Mouse (Mus musculus) cortical plate, adult 2 months (tissue): ENCODE data around the gene Gm10912.

ENCODE experiments used
- CTCF ChIP-seq: fragments of 200-500 bp; IDR thresholded peaks from 2 replicates; pipeline ENCODE4 v1.5.1; 2011; ENCODE audit warnings: mild to moderate bottlenecking, control low read depth, low read length; ENCODE audit not compliant: insufficient read depth; ENCODE audit errors: extremely low read depth
- POLR2A ChIP-seq: fragments of 200-500 bp; IDR thresholded peaks from 2 replicates; pipeline ENCODE4 v1.6.1; 2011; ENCODE audit warnings: mild to moderate bottlenecking, low read length, control low read depth; ENCODE audit not compliant: insufficient read depth; ENCODE audit errors: extremely low read depth

DNA sequence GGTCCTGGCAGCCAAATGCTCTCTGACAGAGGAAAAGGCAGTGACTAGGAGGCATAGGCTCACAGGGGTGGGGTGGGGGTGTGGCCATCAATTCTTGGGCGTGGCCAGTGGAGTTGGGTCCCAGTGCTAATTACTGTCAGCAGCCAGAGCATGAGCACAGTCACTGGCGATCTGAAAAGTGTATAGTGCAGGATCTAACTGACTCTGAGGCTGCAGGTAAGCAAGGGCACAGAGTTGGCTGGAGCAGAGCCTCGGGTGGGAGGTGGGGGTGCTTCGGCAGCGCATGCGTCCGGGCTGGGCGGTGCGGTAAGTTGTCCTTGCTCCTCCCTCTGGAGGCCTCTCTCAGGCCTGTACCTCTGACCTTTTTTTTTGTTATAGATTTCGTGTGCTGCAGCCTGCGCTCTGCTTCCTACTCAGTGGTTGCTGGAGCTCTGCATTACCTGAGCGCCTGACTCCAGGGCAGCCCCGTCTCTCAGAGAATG, 4.1 kb downstream of the Gm10912 start, which contains the start of gene Cd59b:
- TF ChIP-seq POLR2A (no peak), CTCF (no peak)
